Mouse (Mus musculus): ENCODE measurements around the gene Rpl12. TPM values are rescaled to one million over a fixed set of nuclear protein-coding genes. Genes with fewer than 3 reads are reported as not detected.

Gene Rpl12
- polyA plus RNA-seq (2015; fragmentation: Nextera tagmentation; extraction: Ambion mirVana): 101 and 105 TPM in 2 replicates

GRCm38 (mm10) chr2:32961192-32961995, at the start of gene Rpl12, which contains the start of gene Lrsam1:
TSS of gene Rpl12 (plus strand) at chr2:32961559.
TSS of gene Lrsam1 (minus strand) at chr2:32961614.
- ATAC-seq: peak; percentile 97
- H3K27me3 ChIP-seq (replicated peaks; ENCODE audit: control insufficient read depth, insufficient read depth, low read length): no peaks in the 10 kb centered on the region
- peaks cover 13% of the 10 kb centered on the region for H3K36me3 ChIP-seq (ENCODE audit: control insufficient read depth, insufficient read depth)
- WGBS: 2% methylated on average over 55 of the region's 55 CpGs
- H3K9ac ChIP-seq (replicated peaks; ENCODE audit: low read depth, low read length): peak within 1 kb of the TSS; percentile 86
- peak within 1 kb of the TSS; percentile 93 for H3K4me2 ChIP-seq (ENCODE audit: low read length)
- peak within 1 kb of the TSS; percentile 66 for H3K27ac ChIP-seq (ENCODE audit: low read length)
- peaks cover 32% of the 10 kb centered on the region for H3K4me1 ChIP-seq (replicated peaks; ENCODE audit: control insufficient read depth, insufficient read depth, low read length)
- H3K9me3 ChIP-seq (ENCODE audit: control insufficient read depth, low read length): no peaks in the 10 kb centered on the region
- H3K4me3 ChIP-seq (replicated peaks; ENCODE audit: low read length): peak within 1 kb of the TSS; percentile 78

- WGBS: 78% methylated on average over 7 of the region's 7 CpGs
- no peak for ATAC-seq
- Histone ChIP-seq H3K4me1 (replicated peaks; ENCODE audit: control insufficient read depth, insufficient read depth, low read length) (peaks cover 26% of the 10 kb centered on the region), H3K9ac (replicated peaks; ENCODE audit: low read depth, low read length) (no peak overlapping the region), H3K27ac (ENCODE audit: low read length) (no peak overlapping the region), H3K27me3 (replicated peaks; ENCODE audit: control insufficient read depth, insufficient read depth, low read length) (no peaks in the 10 kb centered on the region), H3K9me3 (ENCODE audit: control insufficient read depth, low read length) (no peaks in the 10 kb centered on the region), H3K4me2 (ENCODE audit: low read length) (no peak overlapping the region), H3K36me3 (ENCODE audit: control insufficient read depth, insufficient read depth) (peaks cover 9% of the 10 kb centered on the region; the same call in 1 of the 2 replicates), H3K4me3 (replicated peaks; ENCODE audit: low read length) (no peak overlapping the region)
Observed at GRCm38 (mm10) chr2:32911639-32912182, 49.6 kb upstream of the Rpl12 start.

DNA sequence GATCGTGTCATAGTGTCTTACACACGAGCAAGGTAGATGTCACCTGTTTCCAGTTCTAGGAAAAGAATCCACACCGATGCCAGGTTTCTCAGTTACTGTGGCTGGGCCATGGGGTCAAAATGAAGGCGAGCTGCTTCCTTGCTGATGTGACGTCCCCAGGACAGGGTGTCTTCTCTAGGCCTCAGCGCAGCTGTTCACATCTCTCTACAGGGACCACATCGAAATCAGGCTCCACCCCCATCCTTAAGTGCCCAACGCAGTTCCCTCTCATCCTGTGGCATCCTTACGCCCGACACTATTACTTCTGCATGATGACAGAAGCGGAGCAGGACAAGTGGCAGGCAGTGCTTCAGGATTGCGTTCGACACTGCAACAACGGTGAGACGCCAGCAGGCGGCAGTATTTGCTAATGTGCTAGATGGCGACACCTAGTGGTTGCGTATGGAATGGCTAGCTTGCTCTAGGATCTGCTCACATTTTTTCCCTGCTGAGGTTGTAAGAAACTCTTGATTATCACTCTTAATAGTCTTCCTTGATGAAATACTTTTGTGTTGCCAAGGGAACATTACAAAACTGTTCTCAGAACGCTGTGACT, 49.1 kb upstream of the Rpl12 start:
- Histone ChIP-seq H3K4me3 (replicated peaks; ENCODE audit: low read length) (no peak overlapping the region), H3K27me3 (replicated peaks; ENCODE audit: control insufficient read depth, insufficient read depth, low read length) (no peaks in the 10 kb centered on the region), H3K36me3 (ENCODE audit: control insufficient read depth, insufficient read depth) (peaks cover 9% of the 10 kb centered on the region; the same call in 1 of the 2 replicates), H3K9ac (replicated peaks; ENCODE audit: low read depth, low read length) (no peak overlapping the region), H3K9me3 (ENCODE audit: control insufficient read depth, low read length) (no peaks in the 10 kb centered on the region), H3K27ac (ENCODE audit: low read length) (no peak overlapping the region), H3K4me2 (ENCODE audit: low read length) (no peak overlapping the region), H3K4me1 (replicated peaks; ENCODE audit: control insufficient read depth, insufficient read depth, low read length) (peaks cover 21% of the 10 kb centered on the region)
- 30% methylated on average over 19 of the region's 19 CpGs for WGBS
- peak; percentile 7; the same call in 1 of the 2 replicates for ATAC-seq

DNA sequence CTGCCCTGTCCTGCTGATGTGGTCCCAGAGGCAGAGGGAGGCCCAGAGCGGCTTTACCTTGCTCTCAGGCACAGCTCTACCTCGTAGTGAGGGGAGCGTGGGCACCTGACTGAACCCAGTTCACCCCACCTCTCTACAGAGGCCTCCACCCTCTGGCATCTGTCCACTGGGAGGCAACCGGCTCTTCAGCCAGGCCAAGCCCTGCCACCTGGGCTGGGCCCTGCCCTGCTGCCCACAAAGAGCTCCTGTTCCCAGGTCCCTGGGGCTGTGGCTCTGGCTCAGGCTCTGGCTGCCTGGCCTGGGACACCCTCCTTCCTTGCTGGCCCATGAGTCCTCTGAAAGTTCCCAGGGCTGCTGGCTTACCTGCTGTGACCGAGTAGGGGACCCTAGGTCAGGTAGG, 47.0 kb upstream of the Rpl12 start:
- no peak overlapping the region for H3K9ac ChIP-seq (replicated peaks; ENCODE audit: low read depth, low read length)
- H3K27me3 ChIP-seq (replicated peaks; ENCODE audit: control insufficient read depth, insufficient read depth, low read length): no peaks in the 10 kb centered on the region
- 0 out of 2 replicates have a peak, but pooled peaks cover 2% of the 10 kb centered on the region for H3K4me1 ChIP-seq (replicated peaks; ENCODE audit: control insufficient read depth, insufficient read depth, low read length)
- no peaks in the 10 kb centered on the region for H3K9me3 ChIP-seq (ENCODE audit: control insufficient read depth, low read length)
- 73% methylated on average over 5 of the region's 5 CpGs for WGBS
- peak overlapping the region; percentile 37; the same call in 1 of the 2 replicates for H3K27ac ChIP-seq (ENCODE audit: low read length)
- no peak overlapping the region for H3K4me2 ChIP-seq (ENCODE audit: low read length)
- H3K4me3 ChIP-seq (replicated peaks; ENCODE audit: low read length): no peak overlapping the region
- no peak for ATAC-seq
- H3K36me3 ChIP-seq (ENCODE audit: control insufficient read depth, insufficient read depth): peaks cover 14% of the 10 kb centered on the region

DNA sequence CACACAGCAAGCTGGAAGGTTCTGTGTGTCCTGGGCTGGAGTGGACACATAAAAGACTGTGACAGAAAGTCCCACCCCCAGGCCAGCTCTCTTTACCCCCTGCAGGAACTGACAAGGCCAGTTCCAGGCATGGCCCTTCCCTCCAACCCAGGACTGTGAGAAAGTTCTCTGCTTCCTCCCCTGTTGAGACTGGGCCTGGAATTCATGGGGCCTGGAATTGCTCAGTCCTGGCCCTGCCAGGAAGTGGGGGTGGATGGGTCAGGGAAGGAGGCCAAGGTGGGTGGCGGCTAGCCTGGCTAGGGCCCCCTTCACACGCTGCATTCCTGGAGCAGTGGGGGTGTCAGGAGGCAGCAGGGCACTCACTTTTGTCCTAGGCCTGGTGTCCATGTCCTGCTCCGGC, 46.5 kb upstream of the Rpl12 start:
- Histone ChIP-seq H3K36me3 (ENCODE audit: control insufficient read depth, insufficient read depth) (peaks cover 19% of the 10 kb centered on the region), H3K4me1 (replicated peaks; ENCODE audit: control insufficient read depth, insufficient read depth, low read length) (0 out of 2 replicates have a peak, but pooled peaks cover 2% of the 10 kb centered on the region), H3K27me3 (replicated peaks; ENCODE audit: control insufficient read depth, insufficient read depth, low read length) (no peaks in the 10 kb centered on the region), H3K9ac (replicated peaks; ENCODE audit: low read depth, low read length) (no peak overlapping the region), H3K27ac (ENCODE audit: low read length) (peak overlapping the region; percentile 37; the same call in 1 of the 2 replicates), H3K9me3 (ENCODE audit: control insufficient read depth, low read length) (no peaks in the 10 kb centered on the region), H3K4me2 (ENCODE audit: low read length) (no peak overlapping the region), H3K4me3 (replicated peaks; ENCODE audit: low read length) (no peak overlapping the region)
- WGBS: 46% methylated on average over 3 of the region's 3 CpGs
- 0 out of 2 replicates have a peak, but pooled peaks have one; percentile 27 for ATAC-seq

DNA sequence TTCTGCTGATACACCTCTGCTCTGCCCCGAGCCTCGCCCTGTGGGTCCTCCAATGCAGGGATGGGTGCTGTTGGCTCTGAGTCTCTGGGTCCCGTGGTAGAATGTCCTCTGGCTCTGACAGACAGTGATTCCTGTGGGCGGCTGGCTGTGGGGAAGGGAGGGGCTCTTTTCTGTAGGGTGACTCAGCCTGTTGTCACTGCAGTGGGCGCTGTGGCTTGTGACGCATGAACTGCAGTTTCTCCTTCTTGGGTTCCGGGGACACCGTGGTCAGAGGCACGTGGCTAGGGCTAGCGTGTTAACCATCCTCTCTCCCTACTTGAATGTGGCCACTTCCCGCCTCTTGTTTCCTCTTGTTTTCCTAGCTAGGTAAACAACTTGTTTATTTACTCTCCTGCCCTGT, 43.8 kb upstream of the Rpl12 start:
- ATAC-seq: no peak
- H3K4me3 ChIP-seq (replicated peaks; ENCODE audit: low read length): no peak overlapping the region
- H3K9ac ChIP-seq (replicated peaks; ENCODE audit: low read depth, low read length): no peak overlapping the region
- 0 out of 2 replicates have a peak, but pooled peaks cover 2% of the 10 kb centered on the region for H3K4me1 ChIP-seq (replicated peaks; ENCODE audit: control insufficient read depth, insufficient read depth, low read length)
- H3K4me2 ChIP-seq (ENCODE audit: low read length): no peak overlapping the region
- no peaks in the 10 kb centered on the region for H3K9me3 ChIP-seq (ENCODE audit: control insufficient read depth, low read length)
- WGBS: 83% methylated on average over 11 of the region's 11 CpGs
- peaks cover 30% of the 10 kb centered on the region for H3K36me3 ChIP-seq (ENCODE audit: control insufficient read depth, insufficient read depth)
- H3K27ac ChIP-seq (ENCODE audit: low read length): no peak overlapping the region
- no peaks in the 10 kb centered on the region for H3K27me3 ChIP-seq (replicated peaks; ENCODE audit: control insufficient read depth, insufficient read depth, low read length)

GRCm38 (mm10) chr2:32918391-32918790, 43.0 kb upstream of the Rpl12 start:
- no peak for ATAC-seq
- H3K27me3 ChIP-seq (replicated peaks; ENCODE audit: control insufficient read depth, insufficient read depth, low read length): no peaks in the 10 kb centered on the region
- H3K36me3 ChIP-seq (ENCODE audit: control insufficient read depth, insufficient read depth): peaks cover 31% of the 10 kb centered on the region
- H3K4me1 ChIP-seq (replicated peaks; ENCODE audit: control insufficient read depth, insufficient read depth, low read length): 0 out of 2 replicates have a peak, but pooled peaks cover 2% of the 10 kb centered on the region
- WGBS: 82% methylated on average over 9 of the region's 9 CpGs
- H3K4me3 ChIP-seq (replicated peaks; ENCODE audit: low read length): no peak overlapping the region
- no peak overlapping the region for H3K9ac ChIP-seq (replicated peaks; ENCODE audit: low read depth, low read length)
- no peak overlapping the region for H3K27ac ChIP-seq (ENCODE audit: low read length)
- no peaks in the 10 kb centered on the region for H3K9me3 ChIP-seq (ENCODE audit: control insufficient read depth, low read length)
- no peak overlapping the region for H3K4me2 ChIP-seq (ENCODE audit: low read length)

GRCm38 (mm10) chr2:32921235-32921634, 40.1 kb upstream of the Rpl12 start:
- no peak overlapping the region for H3K4me2 ChIP-seq (ENCODE audit: low read length)
- peaks cover 31% of the 10 kb centered on the region for H3K36me3 ChIP-seq (ENCODE audit: control insufficient read depth, insufficient read depth)
- H3K4me1 ChIP-seq (replicated peaks; ENCODE audit: control insufficient read depth, insufficient read depth, low read length): no peaks in the 10 kb centered on the region
- 77% methylated on average over 7 of the region's 7 CpGs for WGBS
- H3K27me3 ChIP-seq (replicated peaks; ENCODE audit: control insufficient read depth, insufficient read depth, low read length): no peaks in the 10 kb centered on the region
- ATAC-seq: no peak
- H3K9me3 ChIP-seq (ENCODE audit: control insufficient read depth, low read length): no peaks in the 10 kb centered on the region
- no peak overlapping the region for H3K4me3 ChIP-seq (replicated peaks; ENCODE audit: low read length)
- no peak overlapping the region for H3K9ac ChIP-seq (replicated peaks; ENCODE audit: low read depth, low read length)
- no peak overlapping the region for H3K27ac ChIP-seq (ENCODE audit: low read length)

GRCm38 (mm10) chr2:32921801-32922380, 39.5 kb upstream of the Rpl12 start:
- Histone ChIP-seq H3K4me3 (replicated peaks; ENCODE audit: low read length) (no peak overlapping the region), H3K9ac (replicated peaks; ENCODE audit: low read depth, low read length) (no peak overlapping the region), H3K4me1 (replicated peaks; ENCODE audit: control insufficient read depth, insufficient read depth, low read length) (no peaks in the 10 kb centered on the region), H3K36me3 (ENCODE audit: control insufficient read depth, insufficient read depth) (peaks cover 30% of the 10 kb centered on the region), H3K27me3 (replicated peaks; ENCODE audit: control insufficient read depth, insufficient read depth, low read length) (no peaks in the 10 kb centered on the region), H3K4me2 (ENCODE audit: low read length) (no peak overlapping the region), H3K9me3 (ENCODE audit: control insufficient read depth, low read length) (no peaks in the 10 kb centered on the region), H3K27ac (ENCODE audit: low read length) (no peak overlapping the region)
- 79% methylated on average over 15 of the region's 15 CpGs for WGBS
- no peak for ATAC-seq

Data from forebrain, embryonic 16.5 days (tissue).